Mouse (Mus musculus): ENCODE results near the gene Cd180. TPM values are rescaled to one million over a fixed set of nuclear protein-coding genes. Genes with fewer than 3 reads are reported as not detected.
A peak's percentile ranks its signal among the peaks of the same experiment; 100 is the strongest.
"Not testable (repeated sequence)": the region's sequence is repeated elsewhere in the genome, so short reads cannot be mapped to it uniquely, and the experiment has no call there.

Cd180 gene
- polyA plus RNA-seq, 1 experiment: 3.9 TPM

DNA sequence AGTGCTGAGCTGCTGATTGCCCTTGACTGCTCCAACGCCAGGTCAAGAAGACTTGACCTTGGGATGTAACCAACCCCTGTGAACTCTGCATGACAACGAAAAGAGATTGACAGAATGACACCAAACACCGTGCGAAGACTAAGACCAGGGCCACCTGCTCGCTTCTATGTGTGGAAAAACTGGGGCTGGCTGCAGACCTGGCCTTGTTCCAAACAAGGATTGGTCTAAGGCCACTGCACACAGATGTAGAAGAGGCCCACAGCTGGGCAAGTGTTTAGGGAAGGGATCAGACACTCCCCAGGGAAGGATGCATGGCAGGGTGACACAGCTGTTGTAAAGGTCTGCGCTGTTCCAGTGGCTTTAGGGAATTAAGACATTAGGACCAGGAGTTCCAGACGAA, 22.9 kb upstream of the Cd180 start:
- no peak for DNase-seq

DNA sequence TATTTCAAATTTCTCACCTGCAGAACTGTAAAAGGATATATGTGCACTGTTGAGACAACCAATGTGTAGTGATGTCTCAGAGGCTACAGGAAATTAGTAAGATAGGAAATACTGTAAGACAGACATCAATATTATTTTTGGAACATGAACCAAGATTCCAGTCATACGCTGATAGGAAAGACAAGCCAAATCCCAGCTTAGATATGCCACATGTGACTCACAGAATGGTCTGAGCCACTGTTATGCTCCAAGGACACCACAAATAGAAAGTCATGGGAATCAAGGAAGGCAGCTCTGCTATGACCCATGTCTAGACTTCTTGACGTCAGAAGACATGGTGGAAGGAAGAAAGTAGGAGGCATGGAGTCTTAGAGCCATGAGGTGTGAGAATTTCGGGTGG, 19.3 kb upstream of the Cd180 start:
- 70% methylated on average over 3 of the region's 3 CpGs for WGBS
- Histone ChIP-seq H3K4me3 (replicated peaks; ENCODE audit: extremely low read depth, low read depth, low read length) (no peak overlapping the region), H3K4me1 (ENCODE audit: control insufficient read depth, insufficient read depth, low read length) (no peaks in the 10 kb centered on the region)
- no peak for DNase-seq
- TF ChIP-seq POLR2A (IDR thresholded peaks at IDR 0.05; ENCODE audit: borderline replicate concordance, extremely low read depth, low read depth, low read length) (no peak), CTCF (IDR thresholded peaks at IDR 0.05; ENCODE audit: insufficient read depth, low read length) (no peak)

More for the DNA sequence above, 22.9 kb upstream of the Cd180 start:
- WGBS: 81% methylated on average over 7 of the region's 7 CpGs
- TF ChIP-seq POLR2A (IDR thresholded peaks at IDR 0.05; ENCODE audit: borderline replicate concordance, extremely low read depth, low read depth, low read length): no peak
- TF ChIP-seq CTCF (IDR thresholded peaks at IDR 0.05; ENCODE audit: insufficient read depth, low read length): no peak
- H3K4me3 ChIP-seq (replicated peaks; ENCODE audit: extremely low read depth, low read depth, low read length): no peak overlapping the region
- no peaks in the 10 kb centered on the region; the same call in 1 of the 2 replicates for H3K4me1 ChIP-seq (ENCODE audit: control insufficient read depth, insufficient read depth, low read length)

GRCm38 (mm10) chr13:102677602-102678001, 15.8 kb upstream of the Cd180 start:
- not testable (repeated sequence) for DNase-seq; H3K4me3 ChIP-seq (replicated peaks; ENCODE audit: extremely low read depth, low read depth, low read length); H3K4me1 ChIP-seq (ENCODE audit: control insufficient read depth, insufficient read depth, low read length)
- WGBS: 67% methylated on average over 4 of the region's 4 CpGs

DNA sequence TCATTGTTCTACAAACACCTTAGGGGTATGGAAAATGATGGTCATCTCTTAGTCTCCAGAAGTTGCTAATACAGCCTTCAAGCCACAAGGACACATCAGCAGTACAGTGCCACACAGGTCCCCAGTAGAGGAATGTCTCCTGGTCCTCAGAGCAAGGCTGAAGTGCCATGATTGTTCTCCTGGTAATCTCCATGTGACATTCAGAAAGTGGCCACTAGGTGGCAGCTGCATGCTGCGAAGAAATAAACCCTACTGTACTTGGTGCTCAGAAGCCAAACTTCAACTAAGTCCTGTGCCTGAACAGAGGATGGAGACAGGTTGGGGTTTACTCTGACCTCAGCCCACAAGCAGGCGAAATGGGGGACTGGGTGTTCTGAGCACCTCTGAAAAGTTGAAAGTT, 14.9 kb upstream of the Cd180 start:
- no peaks in the 10 kb centered on the region for H3K4me1 ChIP-seq (ENCODE audit: control insufficient read depth, insufficient read depth, low read length)
- TF ChIP-seq POLR2A (IDR thresholded peaks at IDR 0.05; ENCODE audit: borderline replicate concordance, extremely low read depth, low read depth, low read length): no peak
- TF ChIP-seq CTCF (IDR thresholded peaks at IDR 0.05; ENCODE audit: insufficient read depth, low read length): peak; percentile 66
- no peak overlapping the region for H3K4me3 ChIP-seq (replicated peaks; ENCODE audit: extremely low read depth, low read depth, low read length)
- DNase-seq: peak; percentile 72
- WGBS: 3% methylated on average over 2 of the region's 2 CpGs

- Histone ChIP-seq H3K4me1 (ENCODE audit: control insufficient read depth, insufficient read depth, low read length) (peaks cover 3% of the 10 kb centered on the region), H3K4me3 (replicated peaks; ENCODE audit: extremely low read depth, low read depth, low read length) (no peak overlapping the region)
- DNase-seq: no peak
- TF ChIP-seq CTCF (IDR thresholded peaks at IDR 0.05; ENCODE audit: insufficient read depth, low read length) (no peak), POLR2A (IDR thresholded peaks at IDR 0.05; ENCODE audit: borderline replicate concordance, extremely low read depth, low read depth, low read length) (no peak)
- 79% methylated on average over 4 of the region's 4 CpGs for WGBS
These were observed 8.5 kb upstream of the Cd180 start for GRCm38 (mm10) chr13:102684890-102685289.

GRCm38 (mm10) chr13:102688121-102688520, 5.2 kb upstream of the Cd180 start:
- TF ChIP-seq CTCF (IDR thresholded peaks at IDR 0.05; ENCODE audit: insufficient read depth, low read length): no peak
- no peak for TF ChIP-seq POLR2A (IDR thresholded peaks at IDR 0.05; ENCODE audit: borderline replicate concordance, extremely low read depth, low read depth, low read length)
- Histone ChIP-seq H3K4me1 (ENCODE audit: control insufficient read depth, insufficient read depth, low read length) (peaks cover 5% of the 10 kb centered on the region), H3K4me3 (replicated peaks; ENCODE audit: extremely low read depth, low read depth, low read length) (no peak overlapping the region)
- no peak for DNase-seq
- WGBS: 72% methylated on average over 1 of the region's 1 CpGs

DNA sequence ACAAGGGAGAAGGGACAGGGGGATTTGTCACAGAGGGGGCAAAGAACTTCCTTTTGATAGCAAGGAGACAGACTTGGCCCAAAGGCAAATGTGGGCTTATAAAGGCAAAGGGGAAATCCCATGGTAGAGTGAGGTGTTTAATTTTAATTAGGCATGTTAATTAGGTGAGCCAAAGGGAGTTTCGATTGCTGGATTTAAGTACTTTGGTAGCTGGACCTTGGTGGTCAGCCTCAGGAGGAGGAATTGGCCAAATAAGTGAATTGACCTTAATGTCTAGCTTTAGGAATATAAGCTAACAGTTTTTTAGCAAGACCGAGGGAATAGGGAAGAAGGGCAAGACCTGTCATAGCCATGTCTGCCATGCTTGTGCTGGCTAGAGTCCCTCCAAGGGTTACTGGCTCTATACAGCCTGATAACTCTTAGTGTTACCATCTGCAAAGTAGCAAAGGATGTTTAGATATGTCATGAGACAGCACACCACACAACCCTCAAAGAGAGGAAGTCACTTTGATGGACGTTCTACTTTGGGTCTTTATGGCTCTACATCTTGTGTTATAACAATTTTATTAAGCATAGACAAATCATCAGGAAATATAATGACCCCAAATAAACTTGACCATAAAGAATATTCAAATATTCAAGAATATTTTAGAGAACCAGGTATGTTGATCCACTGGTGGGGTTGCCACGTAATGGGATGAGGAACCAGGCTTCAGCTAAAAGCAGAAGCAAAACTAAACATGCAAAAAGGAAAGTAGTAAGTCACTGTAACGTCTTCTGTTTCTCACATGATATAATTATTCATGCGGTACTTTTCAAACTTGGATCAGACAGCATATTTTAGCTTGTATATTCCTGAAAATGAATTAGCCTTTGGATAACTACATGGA, 3.9 kb upstream of the Cd180 start:
- no peak for DNase-seq
- H3K4me1 ChIP-seq (ENCODE audit: control insufficient read depth, insufficient read depth, low read length): peaks cover 5% of the 10 kb centered on the region
- TF ChIP-seq POLR2A (IDR thresholded peaks at IDR 0.05; ENCODE audit: borderline replicate concordance, extremely low read depth, low read depth, low read length): no peak
- no peak for TF ChIP-seq CTCF (IDR thresholded peaks at IDR 0.05; ENCODE audit: insufficient read depth, low read length)
- 76% methylated on average over 6 of the region's 6 CpGs for WGBS
- H3K4me3 ChIP-seq (replicated peaks; ENCODE audit: extremely low read depth, low read depth, low read length): no peak overlapping the region

DNA sequence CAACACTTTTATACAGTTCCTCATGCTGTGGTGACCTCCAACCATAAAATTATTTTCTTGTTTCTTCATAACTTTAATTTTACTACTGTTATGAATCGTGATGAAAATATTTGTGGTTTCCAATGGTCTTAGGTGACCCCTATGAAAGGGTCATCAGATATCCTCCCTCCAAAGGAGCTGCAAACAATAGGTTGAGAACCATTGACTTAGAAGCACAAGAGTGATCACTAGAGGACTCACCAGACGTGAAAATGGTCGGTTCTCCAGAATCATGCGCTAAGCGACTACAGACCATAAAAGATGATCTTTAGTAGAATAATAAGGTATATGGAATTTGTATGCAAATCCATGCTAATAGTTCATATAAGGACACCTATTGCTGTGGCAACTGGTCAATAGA, 3.2 kb upstream of the Cd180 start:
- Histone ChIP-seq H3K4me3 (replicated peaks; ENCODE audit: extremely low read depth, low read depth, low read length) (no peak overlapping the region), H3K4me1 (ENCODE audit: control insufficient read depth, insufficient read depth, low read length) (peaks cover 5% of the 10 kb centered on the region)
- TF ChIP-seq CTCF (IDR thresholded peaks at IDR 0.05; ENCODE audit: insufficient read depth, low read length) (no peak), POLR2A (IDR thresholded peaks at IDR 0.05; ENCODE audit: borderline replicate concordance, extremely low read depth, low read depth, low read length) (no peak)
- DNase-seq: no peak
- 81% methylated on average over 5 of the region's 5 CpGs for WGBS

DNA sequence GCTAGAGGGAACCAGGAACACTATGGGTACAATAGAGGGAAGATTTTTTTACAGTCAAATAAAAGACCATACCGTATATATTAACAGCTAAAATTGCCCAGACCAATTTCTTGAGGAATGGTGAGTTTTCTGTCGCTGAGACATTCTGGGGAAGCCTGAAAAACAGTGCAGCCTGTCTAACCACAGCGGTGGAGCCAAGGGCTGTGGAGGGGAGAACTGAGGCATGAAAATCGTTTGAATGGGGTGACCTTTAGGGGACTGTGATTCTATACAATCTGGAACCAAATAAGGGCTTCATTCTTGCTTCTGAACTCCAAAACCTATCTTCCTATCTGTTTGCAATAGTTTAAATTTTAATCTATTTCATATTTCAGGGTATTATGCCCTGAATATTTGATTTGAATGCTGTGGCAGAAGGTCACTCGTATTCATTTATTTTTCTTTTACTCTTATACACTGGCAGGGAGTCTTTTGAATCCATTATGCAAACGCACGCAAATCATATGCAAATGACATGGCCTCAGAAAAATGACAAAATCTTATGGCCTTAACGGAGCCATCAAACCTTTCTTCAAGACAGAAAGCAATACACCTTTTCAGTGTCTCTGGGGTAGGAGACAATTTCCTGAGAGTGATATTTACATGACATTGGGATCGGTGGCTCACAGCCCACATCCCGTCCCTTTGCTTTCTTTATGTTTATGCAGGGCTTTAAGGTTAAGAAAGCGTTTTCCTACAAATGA, 1.8 kb upstream of the Cd180 start:
- H3K4me1 ChIP-seq (ENCODE audit: control insufficient read depth, insufficient read depth, low read length): peaks cover 5% of the 10 kb centered on the region
- TF ChIP-seq POLR2A (IDR thresholded peaks at IDR 0.05; ENCODE audit: borderline replicate concordance, extremely low read depth, low read depth, low read length) (no peak), CTCF (IDR thresholded peaks at IDR 0.05; ENCODE audit: insufficient read depth, low read length) (no peak)
- WGBS: 78% methylated on average over 11 of the region's 11 CpGs
- DNase-seq: no peak
- no peak overlapping the region for H3K4me3 ChIP-seq (replicated peaks; ENCODE audit: extremely low read depth, low read depth, low read length)

DNA sequence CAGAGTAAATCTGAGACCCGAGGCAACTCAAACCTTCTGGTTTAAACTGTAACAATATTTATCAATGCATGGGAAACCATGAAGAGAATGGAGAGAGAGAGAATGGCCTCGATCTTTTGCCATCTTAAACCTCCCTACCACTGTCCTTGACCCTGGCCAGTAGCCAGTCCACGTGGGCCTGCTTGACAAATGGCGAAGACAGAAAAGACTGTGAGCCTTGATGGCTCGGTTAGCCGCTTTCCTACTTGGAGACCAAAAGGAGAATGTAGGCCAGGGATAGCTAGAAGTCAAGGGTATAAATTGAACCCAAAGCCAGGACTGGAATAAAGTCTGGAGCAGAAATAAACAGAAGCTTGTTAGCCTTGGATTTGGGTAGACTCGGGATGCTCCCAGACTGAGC, 796 bp downstream of the Cd180 start:
- no peak for DNase-seq
- 84% methylated on average over 7 of the region's 7 CpGs for WGBS
- H3K4me3 ChIP-seq (replicated peaks; ENCODE audit: extremely low read depth, low read depth, low read length): peak overlapping the region; percentile 31
- H3K4me1 ChIP-seq (ENCODE audit: control insufficient read depth, insufficient read depth, low read length): peaks cover 2% of the 10 kb centered on the region
- no peak for TF ChIP-seq POLR2A (IDR thresholded peaks at IDR 0.05; ENCODE audit: borderline replicate concordance, extremely low read depth, low read depth, low read length)
- no peak for TF ChIP-seq CTCF (IDR thresholded peaks at IDR 0.05; ENCODE audit: insufficient read depth, low read length)
